In genomic region chr11:24234422-24234821, GRCm38 (mm10) we compare ENCODE assay signal across 17 mouse cellular contexts.
DNase-seq lines count a peak whose midpoint lies in the region; ATAC-seq and TF ChIP-seq lines count a peak whose summit lies in the region.
"Had no signal": no experiment of that assay in that cellular context is flagged by ENCODE, and none has a peak within 500 bp of the region (broad histone marks: within the 10 kb centered on the region; RNA-seq: fewer than 3 reads in every experiment).

No protein-coding gene starts in this region.

- ATAC-seq in lung, embryonic 14.5 days (ENCODE audit: insufficient read depth): peak; percentile 31; the same call in 1 of the 2 replicates
- ATAC-seq in common myeloid progenitor, adult 5-6 weeks (replicated peaks; ENCODE audit: low read depth, poor library complexity, severe bottlenecking): peak; percentile 45; the same call in 1 of the 2 replicates
- ATAC-seq in hematopoietic stem cell, adult 5-6 weeks (replicated peaks in 1 of 2; ENCODE audit: insufficient read depth in 1 of 2, low FRiP score in 2 of 2, low TSS enrichment in 1 of 2, low read depth in 1 of 2, poor library complexity in 2 of 2, severe bottlenecking in 2 of 2): peak; percentile 44 to 54; a peak in 2 of 4 replicates
- ATAC-seq: forebrain, embryonic 16.5 days; intestine, embryonic 16.5 days had no signal

- H3K4me2 ChIP-seq in lung, embryonic 14.5 days: no peak overlapping the region
- H3K4me2 ChIP-seq: embryonic facial prominence, embryonic 15.5 days; heart, embryonic 12.5 days; hindbrain, embryonic 15.5 days had no signal

- no peaks in the 10 kb centered on the region for H3K27me3 ChIP-seq in lung, embryonic 14.5 days (ENCODE audit: insufficient read depth, low read length)
- H3K27me3 ChIP-seq: embryonic facial prominence, embryonic 15.5 days; heart, embryonic 12.5 days; hindbrain, embryonic 15.5 days had no signal

- H3K9ac ChIP-seq in lung, embryonic 14.5 days: no peak overlapping the region
- H3K9ac ChIP-seq: embryonic facial prominence, embryonic 15.5 days; heart, embryonic 12.5 days; hindbrain, embryonic 15.5 days had no signal

- H3K9me3 ChIP-seq in lung, embryonic 14.5 days (ENCODE audit: low read depth, low read length): no peaks in the 10 kb centered on the region
- H3K9me3 ChIP-seq: embryonic facial prominence, embryonic 15.5 days; heart, embryonic 12.5 days; hindbrain, embryonic 15.5 days had no signal

- DNase-seq in cerebellum, postnatal 14 days: peak; percentile 33 to 36
- no peak for DNase-seq in cerebellum, adult 11 months
- no peak for DNase-seq in lung, embryonic 14.5 days
- no peak for DNase-seq in lung, adult 2 months
- no peak for DNase-seq in embryo, embryonic 10.5 days (ENCODE audit: low spot score)
- no peak for DNase-seq in adrenal gland, postnatal 36 days
- DNase-seq: adrenal gland, postnatal 10 days; cerebellum, adult 18-20 months; gastrocnemius, postnatal 10 days had no signal

- H3K36me3 ChIP-seq in lung, embryonic 14.5 days (ENCODE audit: insufficient read depth): no peaks in the 10 kb centered on the region
- H3K36me3 ChIP-seq: embryonic facial prominence, embryonic 15.5 days; heart, embryonic 12.5 days; hindbrain, embryonic 15.5 days had no signal

- no peak overlapping the region for H3K27ac ChIP-seq in lung, embryonic 14.5 days (ENCODE audit: low read depth)
- H3K27ac ChIP-seq: embryonic facial prominence, embryonic 15.5 days; hindbrain, embryonic 15.5 days had no signal

- H3K4me1 ChIP-seq in lung, embryonic 14.5 days (ENCODE audit: insufficient read depth): peaks cover 4% of the 10 kb centered on the region
- no peaks in the 10 kb centered on the region for H3K4me1 ChIP-seq in lung, adult 2 months (ENCODE audit: control insufficient read depth, insufficient read depth, low read length)
- H3K4me1 ChIP-seq: hindbrain, embryonic 15.5 days had no signal

- H3K4me3 ChIP-seq in lung, embryonic 14.5 days (ENCODE audit: low read depth, low read length): no peak overlapping the region
- H3K4me3 ChIP-seq in lung, adult 2 months (replicated peaks; ENCODE audit: extremely low read depth, low read depth, low read length): no peak overlapping the region
- H3K4me3 ChIP-seq: embryonic facial prominence, embryonic 15.5 days; erythroblast, embryonic 14.5 days; heart, embryonic 12.5 days; hindbrain, embryonic 15.5 days had no signal

- TF ChIP-seq CTCF in lung, embryonic 14.5 days (IDR thresholded peaks at IDR 0.05; ENCODE audit: low read depth): no peak
- no peak for TF ChIP-seq CTCF in lung, adult 2 months (IDR thresholded peaks at IDR 0.05; ENCODE audit: insufficient read depth, low read length)

- TF ChIP-seq POLR2A in lung, adult 2 months (IDR thresholded peaks at IDR 0.05; ENCODE audit: borderline replicate concordance, extremely low read depth, low read depth, low read length): no peak

- WGBS in lung, embryonic 14.5 days: 45% methylated on average over 3 of the region's 3 CpGs
- 56% methylated on average over 3 of the region's 3 CpGs for WGBS in lung, adult 2 months

Comparison
In these comparisons a context has a peak if more than half of its experiments do, and no peak if none do; other contexts are left out.
1. DNase-seq: peak in cerebellum, postnatal 14 days (2 of 2); none in cerebellum, adult 11 months (single experiment), lung, embryonic 14.5 days (single experiment), lung, adult 2 months (single experiment), embryo, embryonic 10.5 days (single experiment) and adrenal gland, postnatal 36 days (0 of 2).
2. Peak in every context shown above with its lines, with median percentiles within 50 percentile points of each other: ATAC-seq.